Mouse (Mus musculus) olfactory bulb, adult 2 months (tissue): Measurements from ENCODE around the gene Mme.

Experiments used
- CTCF ChIP-seq: fragments of 200-500 bp; IDR thresholded peaks from 2 replicates; pipeline ENCODE4 v1.5.1; 2012; ENCODE audit warnings: low read depth, mild to moderate bottlenecking, low read length, moderate library complexity; ENCODE audit not compliant: insufficient read depth
- POLR2A ChIP-seq: fragments of 200-500 bp; IDR thresholded peaks from 2 replicates; pipeline ENCODE4 v1.6.1; 2012; ENCODE audit warnings: mild to moderate bottlenecking, low read depth, low read length, moderate library complexity; ENCODE audit not compliant: insufficient read depth

- TF ChIP-seq POLR2A (no peak), CTCF (no peak)
Measured at GRCm38 (mm10) chr3:63411006-63411405, 169.7 kb downstream of the Mme start.
